Mouse (Mus musculus): ENCODE results near the gene Kcnma1.

Gene Kcnma1

GRCm38 (mm10) chr14:23589744-23590481 is 424.4 kb downstream of the Kcnma1 start:
- no peak for DNase-seq (ENCODE audit: low spot score)

- no peak for DNase-seq (ENCODE audit: low spot score)
These were observed 426.8 kb downstream of the Kcnma1 start for GRCm38 (mm10) chr14:23587451-23587850.

GRCm38 (mm10) chr14:23583235-23583634 is 431.1 kb downstream of the Kcnma1 start:
- peak; percentile 15 for DNase-seq (ENCODE audit: low spot score)

GRCm38 (mm10) chr14:23581282-23581681 is 433.0 kb downstream of the Kcnma1 start:
- DNase-seq (ENCODE audit: low spot score): no peak

GRCm38 (mm10) chr14:23575951-23576350 is 438.3 kb downstream of the Kcnma1 start:
- DNase-seq (ENCODE audit: low spot score): peak; percentile 60

- DNase-seq (ENCODE audit: low spot score): no peak
These were observed 440.2 kb downstream of the Kcnma1 start for GRCm38 (mm10) chr14:23574136-23574535.

- DNase-seq (ENCODE audit: low spot score): peak; percentile 9
These were observed 440.9 kb downstream of the Kcnma1 start for GRCm38 (mm10) chr14:23573385-23573784.

GRCm38 (mm10) chr14:23572778-23573177 is 441.5 kb downstream of the Kcnma1 start:
- no peak for DNase-seq (ENCODE audit: low spot score)

GRCm38 (mm10) chr14:23570251-23570650 is 444.0 kb downstream of the Kcnma1 start:
- no peak for DNase-seq (ENCODE audit: low spot score)

GRCm38 (mm10) chr14:23565931-23566330 is 448.4 kb downstream of the Kcnma1 start:
- no peak for DNase-seq (ENCODE audit: low spot score)

GRCm38 (mm10) chr14:23564474-23564873 is 449.8 kb downstream of the Kcnma1 start:
- no peak for DNase-seq (ENCODE audit: low spot score)

- DNase-seq (ENCODE audit: low spot score): no peak
These were observed 451.1 kb downstream of the Kcnma1 start for GRCm38 (mm10) chr14:23563180-23563579.

GRCm38 (mm10) chr14:23555647-23556046 is 458.6 kb downstream of the Kcnma1 start:
- DNase-seq (ENCODE audit: low spot score): no peak

GRCm38 (mm10) chr14:23552252-23552974 is 461.9 kb downstream of the Kcnma1 start:
- no peak for DNase-seq (ENCODE audit: low spot score)

- DNase-seq (ENCODE audit: low spot score): no peak
These were observed 463.8 kb downstream of the Kcnma1 start for GRCm38 (mm10) chr14:23550467-23550866.

- DNase-seq (ENCODE audit: low spot score): no peak
These were observed 472.2 kb downstream of the Kcnma1 start for GRCm38 (mm10) chr14:23542131-23542530.

- no peak for DNase-seq (ENCODE audit: low spot score)
These were observed 474.7 kb downstream of the Kcnma1 start for GRCm38 (mm10) chr14:23539621-23540020.

- no peak for DNase-seq (ENCODE audit: low spot score)
These were observed 480.9 kb downstream of the Kcnma1 start for GRCm38 (mm10) chr14:23533346-23533745.

- DNase-seq (ENCODE audit: low spot score): no peak
These were observed 482.4 kb downstream of the Kcnma1 start for GRCm38 (mm10) chr14:23531735-23532525.

- peak; percentile 21 for DNase-seq (ENCODE audit: low spot score)
These were observed 484.6 kb downstream of the Kcnma1 start for GRCm38 (mm10) chr14:23529720-23530119.

GRCm38 (mm10) chr14:23529229-23529628 is 485.1 kb downstream of the Kcnma1 start:
- DNase-seq (ENCODE audit: low spot score): no peak

- DNase-seq (ENCODE audit: low spot score): no peak
These were observed 488.4 kb downstream of the Kcnma1 start for GRCm38 (mm10) chr14:23525910-23526309.
